Mouse (Mus musculus) testis, postnatal 10 days (tissue): Measurements from ENCODE around the gene Gm28539.

Experiments used
- DNase-seq: peaks from one replicate; pipeline ENCODE4 v3.0.0; 2021; ENCODE audit warnings: low spot score

Gm28539 gene

GRCm38 (mm10) chr16:18836468-18837208, at the start of gene Gm28539, which contains the start of gene 2510002D24Rik:
Gene Gm28539 (plus strand): TSS chr16:18836584.
Gene 2510002D24Rik (plus strand): TSS chr16:18836578.
- DNase-seq: peak; percentile 92

GRCm38 (mm10) chr16:18786652-18787051, 49.7 kb upstream of the Gm28539 start:
- DNase-seq: no peak

GRCm38 (mm10) chr16:18788627-18789406, 47.6 kb upstream of the Gm28539 start:
- no peak for DNase-seq

- no peak for DNase-seq
Measured at GRCm38 (mm10) chr16:18795223-18795899, 41.0 kb upstream of the Gm28539 start.

DNA sequence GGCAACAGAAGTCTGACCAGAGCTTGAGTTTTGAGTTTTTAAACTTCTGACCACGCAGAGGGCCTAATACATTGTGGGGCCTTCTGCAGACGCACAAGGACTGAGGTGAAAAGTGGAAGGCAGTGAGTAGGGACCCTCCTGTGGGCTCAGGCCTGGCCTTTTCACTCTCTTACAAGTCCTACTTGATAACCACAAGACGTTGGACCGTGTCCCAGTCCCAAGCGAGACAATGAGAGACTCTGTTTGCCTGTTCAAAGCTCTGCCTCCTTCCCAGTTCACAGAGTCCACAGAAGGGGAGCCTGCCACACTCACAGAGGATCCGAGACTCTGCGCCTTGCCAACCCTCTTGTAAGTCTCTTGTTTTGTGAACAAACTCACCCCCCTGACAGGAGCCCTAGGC, 39.7 kb upstream of the Gm28539 start:
- DNase-seq: no peak

DNA sequence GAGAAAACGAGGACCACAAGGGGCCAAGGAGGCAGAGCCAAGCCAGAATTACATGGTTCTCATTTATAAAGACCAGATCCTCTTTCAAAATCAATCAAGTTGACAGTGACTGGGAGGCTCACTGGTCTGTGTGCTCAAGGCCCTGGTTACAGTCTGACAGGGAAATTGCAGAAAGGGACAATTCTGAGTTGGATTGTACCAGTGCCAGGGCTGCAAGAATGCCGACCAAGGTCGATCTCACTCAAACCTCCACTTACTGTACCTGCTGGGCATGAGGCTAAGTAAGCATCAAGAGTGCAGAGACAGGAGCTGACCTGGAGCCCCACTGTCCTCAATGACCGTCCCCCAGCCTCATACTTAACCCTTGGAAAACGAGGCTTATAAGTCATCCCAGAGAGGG, 38.2 kb upstream of the Gm28539 start:
- DNase-seq: no peak

GRCm38 (mm10) chr16:18798841-18799240, 37.5 kb upstream of the Gm28539 start:
- DNase-seq: peak; percentile 61

GRCm38 (mm10) chr16:18805746-18806145, 30.6 kb upstream of the Gm28539 start:
- no peak for DNase-seq

GRCm38 (mm10) chr16:18809001-18809400, 27.4 kb upstream of the Gm28539 start:
- no peak for DNase-seq

DNA sequence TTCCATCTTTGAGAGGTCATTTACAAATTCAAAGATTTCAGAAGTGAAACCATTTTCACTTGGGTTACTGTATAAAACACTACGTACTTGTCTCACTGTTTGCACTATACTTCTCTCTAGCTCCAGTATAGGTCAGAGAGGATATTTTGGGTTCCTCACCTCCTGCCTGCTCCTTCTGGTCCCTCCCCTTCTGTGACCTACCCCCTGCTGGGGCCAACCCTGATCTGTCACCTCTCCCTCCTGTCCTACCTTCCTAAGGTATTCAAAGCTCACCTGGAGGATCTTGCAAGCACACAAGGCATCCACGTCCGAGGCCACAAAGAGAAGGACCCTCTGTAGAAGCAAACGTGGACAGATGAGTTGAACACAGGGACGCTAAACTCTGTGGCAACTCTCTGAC, 25.4 kb upstream of the Gm28539 start:
- DNase-seq: no peak

DNA sequence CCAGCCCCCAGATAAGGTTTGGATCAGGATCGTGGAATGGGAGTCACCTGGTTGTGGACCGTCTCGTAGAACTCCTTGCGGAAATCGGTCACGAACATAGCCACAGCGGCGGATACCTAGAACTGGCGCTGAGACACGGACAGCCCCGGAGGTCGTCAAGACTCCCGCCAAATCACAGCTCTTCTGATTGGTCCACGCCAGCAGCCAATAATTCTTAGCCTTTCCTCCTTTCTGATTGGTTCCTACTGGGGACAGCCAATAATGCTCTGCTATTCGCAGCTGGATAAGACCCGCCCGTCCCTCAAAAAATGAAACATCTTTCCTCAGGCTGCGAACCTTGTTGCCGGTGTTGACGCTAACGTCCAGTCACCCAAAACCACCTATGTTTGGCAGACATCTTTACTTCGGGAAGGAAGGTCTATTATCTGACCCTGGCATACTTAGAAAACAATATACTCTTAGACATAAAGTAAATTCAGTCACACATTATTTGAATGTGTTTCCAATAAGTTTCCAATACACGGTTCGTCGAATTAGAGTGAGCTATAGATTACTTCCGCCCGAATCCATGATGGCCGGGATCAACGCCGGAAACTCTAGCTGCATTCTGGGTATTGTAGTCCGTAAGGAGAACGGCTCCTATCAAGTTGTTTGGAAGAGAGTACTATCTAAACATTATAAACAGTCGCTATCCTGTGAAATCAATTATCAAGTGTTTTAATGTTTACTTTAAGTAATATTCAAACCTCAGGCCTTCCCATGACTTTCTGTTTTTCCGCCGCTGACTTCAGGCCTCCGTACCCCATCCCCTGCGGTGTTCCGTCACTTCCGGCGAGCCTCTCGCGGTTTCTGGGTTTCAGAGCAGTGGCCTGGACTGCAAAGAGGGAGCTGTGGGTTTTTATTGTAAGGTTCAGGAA, 24.7 kb upstream of the Gm28539 start, which contains the start of the genes Ufd1 and Cdc45:
TSS of gene Ufd1 (plus strand) at position 312 of the 917 bp plus-strand sequence.
TSS of gene Cdc45 (minus strand) at position 520 of the 917 bp plus-strand sequence.
- peak; percentile 88 for DNase-seq

GRCm38 (mm10) chr16:18812385-18812910, 23.9 kb upstream of the Gm28539 start:
- DNase-seq: no peak

DNA sequence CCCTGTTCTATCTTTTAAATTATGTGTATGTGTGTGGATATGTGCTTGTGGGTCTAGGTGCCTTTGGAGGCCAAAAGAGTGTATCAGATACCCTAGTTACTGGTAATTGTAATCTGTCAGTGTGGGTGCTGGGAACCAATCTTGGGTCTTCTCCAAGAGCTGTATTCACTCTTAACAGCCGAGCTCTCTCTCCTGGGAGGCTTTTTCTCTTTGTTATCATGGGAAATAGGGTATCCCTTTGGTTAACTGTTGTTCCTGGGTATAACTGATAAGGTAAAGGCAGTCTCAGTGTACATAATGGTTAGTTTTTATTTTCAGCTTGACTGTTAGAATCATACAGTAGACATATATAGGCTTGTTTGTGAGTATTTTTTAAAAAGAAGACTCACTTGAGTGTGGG, 14.0 kb upstream of the Gm28539 start:
- no peak for DNase-seq

- no peak for DNase-seq
Measured at GRCm38 (mm10) chr16:18822925-18823324, 13.5 kb upstream of the Gm28539 start.

DNA sequence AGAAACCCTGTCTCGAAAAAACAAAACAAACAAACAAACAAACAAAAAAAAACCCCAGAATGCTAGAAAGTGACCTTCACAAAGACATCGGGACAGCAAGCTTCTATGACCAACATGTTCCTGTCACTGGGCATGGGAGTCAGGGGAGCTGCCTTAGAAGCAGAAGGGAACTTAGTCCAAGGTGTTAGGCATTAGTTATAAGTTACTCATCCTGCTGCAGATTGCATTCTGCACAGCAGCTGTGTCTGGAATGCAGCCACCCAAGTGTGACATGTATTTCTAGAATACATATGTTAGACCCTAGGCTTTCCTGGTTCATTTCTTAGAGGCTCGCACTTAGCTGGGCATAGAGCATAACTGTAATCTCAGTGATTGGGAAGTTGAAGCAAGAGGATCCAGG, 7.8 kb upstream of the Gm28539 start:
- no peak for DNase-seq

GRCm38 (mm10) chr16:18829102-18829501, 7.3 kb upstream of the Gm28539 start:
- no peak for DNase-seq

- DNase-seq: no peak
Measured at GRCm38 (mm10) chr16:18833486-18833885, 2.9 kb upstream of the Gm28539 start.

- DNase-seq: no peak
Measured at GRCm38 (mm10) chr16:18836073-18836467, 314 bp upstream of the Gm28539 start.

- DNase-seq: no peak
Measured at GRCm38 (mm10) chr16:18838346-18838745, 2.0 kb downstream of the Gm28539 start.

GRCm38 (mm10) chr16:18846301-18846820, 10.0 kb downstream of the Gm28539 start:
- DNase-seq: no peak
